Mouse (Mus musculus) hindbrain, embryonic 15.5 days (tissue): ENCODE measurements around the gene Rnf224. TPM values are rescaled to one million over a fixed set of nuclear protein-coding genes. Genes with fewer than 3 reads are reported as not detected.
"Not testable (repeated sequence)": the region's sequence is repeated elsewhere in the genome, so short reads cannot be mapped to it uniquely, and the experiment has no call there.

Source experiments
- ATAC-seq: fragments of 200-750 bp; cut with Nextera tagmentation; 2 replicates; pipeline ENCODE4 v1.8.0; 2017; ENCODE audit warnings: low read depth, moderate number of reproducible peaks, moderate TSS enrichment; ENCODE audit not compliant: low FRiP score
- H3K27ac ChIP-seq: fragments of 300-500 bp; sonication (generic); replicated peaks from 2 replicates; pipeline ENCODE4 v1.5.1; 2015; ENCODE audit warnings: mild to moderate bottlenecking, inconsistent platforms
- H3K27me3 ChIP-seq: fragments of 300-500 bp; sonication (generic); 2 replicates; pipeline ENCODE4 v1.6.1; 2015; ENCODE audit warnings: control low read depth, inconsistent platforms
- H3K36me3 ChIP-seq: fragments of 300-500 bp; sonication (generic); 2 replicates; pipeline ENCODE4 v1.6.1; 2015; ENCODE audit warnings: control low read depth, inconsistent platforms
- H3K4me1 ChIP-seq: fragments of 300-500 bp; sonication (generic); replicated peaks from 2 replicates; pipeline ENCODE4 v1.6.1; 2015; ENCODE audit warnings: control low read depth, inconsistent platforms
- H3K4me2 ChIP-seq: fragments of 300-500 bp; sonication (generic); 2 replicates; pipeline ENCODE4 v1.6.1; 2015; ENCODE audit warnings: moderate library complexity, mild to moderate bottlenecking, inconsistent platforms
- H3K4me3 ChIP-seq: fragments of 300-500 bp; sonication (generic); 2 replicates; pipeline ENCODE4 v1.5.1; 2015; ENCODE audit warnings: mild to moderate bottlenecking, inconsistent platforms
- H3K9ac ChIP-seq: fragments of 300-500 bp; sonication (generic); 2 replicates; pipeline ENCODE4 v1.6.1; 2015; ENCODE audit warnings: inconsistent platforms
- H3K9me3 ChIP-seq: fragments of 300-500 bp; sonication (generic); 2 replicates; pipeline ENCODE4 v1.6.1; 2016; ENCODE audit warnings: control low read depth, inconsistent platforms
- WGBS: fragments of 180-500 bp; shearing (Covaris S2); methylation state at CpG from one replicate; pipeline ENCODE4 v1.1.7; 2015; 5-methylcytosine and 5-hydroxymethylcytosine counted together
- polyA plus RNA-seq: library from polyadenylated mRNA; unstranded; fragments of >200 nt; fragmentation: Nextera tagmentation; extraction: Ambion mirVana; gene quantifications from 2 replicates; pipeline ENCODE4 v1.2.1, GENCODE M21; 2015

Gene Rnf224
- polyA plus RNA-seq, 1 experiment from 2014 or later, result not detected

- H3K27me3 ChIP-seq, result no peaks in the 10 kb centered on the region
- peaks cover 6% of the 10 kb centered on the region; the same call in 1 of the 2 replicates for H3K36me3 ChIP-seq
- WGBS, result 59% methylated on average over 3 of the region's 3 CpGs
- peak overlapping the region; percentile 94 for H3K4me2 ChIP-seq
- H3K27ac ChIP-seq, result no peak overlapping the region
- H3K9ac ChIP-seq, result no peak overlapping the region; the same call in 1 of the 2 replicates
- ATAC-seq, result no peak
- H3K9me3 ChIP-seq, result no peaks in the 10 kb centered on the region
- peak overlapping the region; percentile 74 for H3K4me3 ChIP-seq
- peaks cover 53% of the 10 kb centered on the region for H3K4me1 ChIP-seq
These were observed 28.3 kb upstream of the Rnf224 start for GRCm38 (mm10) chr2:25264851-25265250.

GRCm38 (mm10) chr2:25264286-25264660, 27.7 kb upstream of the Rnf224 start:
- 77% methylated on average over 5 of the region's 5 CpGs for WGBS
- Histone ChIP-seq H3K4me1 (peaks cover 53% of the 10 kb centered on the region), H3K9ac (peak overlapping the region; percentile 64), H3K4me2 (peak overlapping the region; percentile 94), H3K27ac (no peak overlapping the region), H3K4me3 (peak overlapping the region; percentile 74), H3K27me3 (no peaks in the 10 kb centered on the region), H3K9me3 (no peaks in the 10 kb centered on the region), H3K36me3 (peaks cover under 1% of the 10 kb centered on the region; the same call in 1 of the 2 replicates)
- no peak for ATAC-seq

GRCm38 (mm10) chr2:25263623-25264285, 27.2 kb upstream of the Rnf224 start:
- Histone ChIP-seq H3K4me1 (peaks cover 53% of the 10 kb centered on the region), H3K36me3 (no peaks in the 10 kb centered on the region), H3K4me3 (peak overlapping the region; percentile 74), H3K9ac (peak overlapping the region; percentile 64), H3K4me2 (peak overlapping the region; percentile 94), H3K27me3 (no peaks in the 10 kb centered on the region), H3K27ac (peak overlapping the region; percentile 80; the same call in 1 of the 2 replicates), H3K9me3 (no peaks in the 10 kb centered on the region)
- WGBS, result 21% methylated on average over 12 of the region's 12 CpGs
- ATAC-seq, result no peak

GRCm38 (mm10) chr2:25262795-25263622, 26.4 kb upstream of the Rnf224 start:
- H3K9ac ChIP-seq, result peak overlapping the region; percentile 64
- H3K27ac ChIP-seq, result peak overlapping the region; percentile 80
- H3K36me3 ChIP-seq, result no peaks in the 10 kb centered on the region
- H3K9me3 ChIP-seq, result no peaks in the 10 kb centered on the region
- peak overlapping the region; percentile 74 for H3K4me3 ChIP-seq
- peaks cover 50% of the 10 kb centered on the region for H3K4me1 ChIP-seq
- ATAC-seq, result no peak; the same call in 1 of the 2 replicates
- peak overlapping the region; percentile 94 for H3K4me2 ChIP-seq
- under 1% methylated on average over 81 of the region's 82 CpGs for WGBS
- H3K27me3 ChIP-seq, result no peaks in the 10 kb centered on the region

GRCm38 (mm10) chr2:25262291-25262767, 25.7 kb upstream of the Rnf224 start, which contains the start of gene Tprn:
Gene Tprn (plus strand): TSS chr2:25262618.
- Histone ChIP-seq H3K4me2 (peak within 1 kb of the TSS; percentile 94), H3K36me3 (no peaks in the 10 kb centered on the region), H3K4me3 (peak within 1 kb of the TSS; percentile 74), H3K4me1 (peaks cover 49% of the 10 kb centered on the region), H3K27me3 (no peaks in the 10 kb centered on the region), H3K27ac (peak within 1 kb of the TSS; percentile 80), H3K9ac (peak within 1 kb of the TSS; percentile 64), H3K9me3 (no peaks in the 10 kb centered on the region)
- WGBS, result 1% methylated on average over 30 of the region's 39 CpGs
- peak; percentile 99 for ATAC-seq

- peak overlapping the region; percentile 94 for H3K4me2 ChIP-seq
- H3K4me1 ChIP-seq, result peaks cover 46% of the 10 kb centered on the region
- peak overlapping the region; percentile 74 for H3K4me3 ChIP-seq
- H3K9me3 ChIP-seq, result no peaks in the 10 kb centered on the region
- no peaks in the 10 kb centered on the region for H3K36me3 ChIP-seq
- no peaks in the 10 kb centered on the region for H3K27me3 ChIP-seq
- peak overlapping the region; percentile 52 for H3K9ac ChIP-seq
- ATAC-seq, result no peak
- H3K27ac ChIP-seq, result peak overlapping the region; percentile 79
- WGBS, result 44% methylated on average over 12 of the region's 12 CpGs
These were observed 25.3 kb upstream of the Rnf224 start for GRCm38 (mm10) chr2:25261870-25262269.

GRCm38 (mm10) chr2:25258887-25259286, 22.3 kb upstream of the Rnf224 start:
- Histone ChIP-seq H3K9me3 (no peaks in the 10 kb centered on the region), H3K4me3 (no peak overlapping the region), H3K4me1 (peaks cover 35% of the 10 kb centered on the region), H3K27me3 (no peaks in the 10 kb centered on the region), H3K4me2 (no peak overlapping the region), H3K9ac (no peak overlapping the region), H3K27ac (no peak overlapping the region), H3K36me3 (no peaks in the 10 kb centered on the region)
- 52% methylated on average over 2 of the region's 2 CpGs for WGBS
- ATAC-seq, result no peak

GRCm38 (mm10) chr2:25257250-25257649, 20.7 kb upstream of the Rnf224 start:
- H3K27ac ChIP-seq, H3K36me3 ChIP-seq, ATAC-seq, H3K27me3 ChIP-seq, H3K9ac ChIP-seq, H3K4me3 ChIP-seq, H3K4me2 ChIP-seq, H3K9me3 ChIP-seq: not testable (repeated sequence)
- WGBS, result 92% methylated on average over 5 of the region's 5 CpGs
- H3K4me1 ChIP-seq, result peaks cover 26% of the 10 kb centered on the region

GRCm38 (mm10) chr2:25256443-25257109, 20.0 kb upstream of the Rnf224 start:
- not testable (repeated sequence) for ATAC-seq, H3K36me3 ChIP-seq, H3K27ac ChIP-seq, H3K27me3 ChIP-seq, H3K9me3 ChIP-seq
- H3K4me3 ChIP-seq, result peak overlapping the region; percentile 81
- peak overlapping the region; percentile 93 for H3K4me2 ChIP-seq
- peak overlapping the region; percentile 83 for H3K9ac ChIP-seq
- 59% methylated on average over 12 of the region's 12 CpGs for WGBS
- H3K4me1 ChIP-seq, result peaks cover 26% of the 10 kb centered on the region

- Histone ChIP-seq H3K4me3 (peak within 1 kb of the TSS; percentile 81), H3K27me3 (no peaks in the 10 kb centered on the region), H3K4me2 (peak within 1 kb of the TSS; percentile 93), H3K36me3 (0 out of 2 replicates have a peak, but pooled peaks cover 7% of the 10 kb centered on the region), H3K27ac (peak within 1 kb of the TSS; percentile 78), H3K9me3 (no peaks in the 10 kb centered on the region), H3K4me1 (peaks cover 26% of the 10 kb centered on the region), H3K9ac (peak within 1 kb of the TSS; percentile 83)
- WGBS, result under 1% methylated on average over 39 of the region's 39 CpGs
- ATAC-seq, result peak; percentile 94
These were observed 18.7 kb upstream of the Rnf224 start, which contains the start of gene Tmem203 for GRCm38 (mm10) chr2:25255284-25255779. Gene Tmem203 (plus strand): TSS chr2:25255439.

GRCm38 (mm10) chr2:25252331-25252730, 15.7 kb upstream of the Rnf224 start:
- H3K4me3 ChIP-seq, result no peak overlapping the region
- ATAC-seq, result no peak
- no peak overlapping the region for H3K9ac ChIP-seq
- H3K27ac ChIP-seq, result no peak overlapping the region
- H3K36me3 ChIP-seq, result 0 out of 2 replicates have a peak, but pooled peaks cover 10% of the 10 kb centered on the region
- peaks cover 20% of the 10 kb centered on the region for H3K4me1 ChIP-seq
- no peaks in the 10 kb centered on the region for H3K27me3 ChIP-seq
- H3K4me2 ChIP-seq, result no peak overlapping the region
- H3K9me3 ChIP-seq, result no peaks in the 10 kb centered on the region
- WGBS, result 93% methylated on average over 1 of the region's 1 CpGs
